Mouse (Mus musculus) ES-Bruce4 (cell line): ENCODE measurements around the gene Amer3.

Experiments used
- CTCF ChIP-seq: IDR thresholded peaks from one replicate; pipeline ENCODE4 v1.8.1; 2011; ENCODE audit warnings: low read depth, low read length
- EP300 ChIP-seq: IDR thresholded peaks from 2 replicates; pipeline ENCODE4 v1.6.1; 2011; ENCODE audit warnings: low read depth, low read length; ENCODE audit not compliant: insufficient read depth
- POLR2A ChIP-seq: IDR thresholded peaks from one replicate; pipeline ENCODE4 v1.8.1; 2011; ENCODE audit warnings: low read length; ENCODE audit not compliant: insufficient read depth

DNA sequence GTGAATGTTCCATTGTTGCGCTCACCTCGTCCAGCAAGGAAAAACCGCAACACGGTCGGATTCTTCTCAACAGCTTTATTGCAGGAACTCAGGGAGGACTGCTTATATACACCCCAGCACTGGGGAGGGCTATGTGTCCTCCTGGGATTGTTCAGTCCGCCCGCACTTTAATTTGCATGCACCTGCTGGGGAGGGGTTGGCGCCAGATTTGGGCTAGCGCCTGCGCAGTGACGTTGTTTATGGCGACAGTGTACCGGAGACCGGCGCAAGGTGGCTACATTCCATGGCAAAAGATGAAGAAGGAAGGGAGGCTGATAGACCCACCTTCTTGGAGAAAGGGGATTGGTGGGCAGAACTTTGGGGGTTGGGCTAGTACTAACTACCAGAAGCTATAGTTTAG is 20.5 kb downstream of the Amer3 start:
- TF ChIP-seq EP300 = no peak
- no peak for TF ChIP-seq CTCF
- TF ChIP-seq POLR2A = no peak
